Mouse (Mus musculus) kidney, adult 2 months (tissue): ENCODE results near the gene Aak1.

Experiments used
- CTCF ChIP-seq: fragments of 200-500 bp; conservative IDR thresholded peaks from 2 replicates; pipeline ENCODE4 v1.5.1; 2011; ENCODE audit warnings: low read depth, mild to moderate bottlenecking, control low read depth, low read length, moderate library complexity, mixed read lengths; ENCODE audit not compliant: insufficient read depth, insufficient read length
- POLR2A ChIP-seq: fragments of 200-500 bp; IDR thresholded peaks from one replicate; pipeline ENCODE4 v1.6.1; 2011; ENCODE audit warnings: low read depth, low read length, control low read depth

GRCm38 (mm10) chr6:87044895-87045294 is 195.6 kb downstream of the Aak1 start:
- TF ChIP-seq CTCF = no peak
- no peak for TF ChIP-seq POLR2A
